Mouse (Mus musculus) kidney, adult 2 months (tissue): ENCODE measurements around the gene Tnni2. TPM values are rescaled to one million over a fixed set of nuclear protein-coding genes. Genes with fewer than 3 reads are reported as not detected.
A peak's percentile ranks its signal among the peaks of the same experiment; 100 is the strongest.
"Not testable (repeated sequence)": the region's sequence is repeated elsewhere in the genome, so short reads cannot be mapped to it uniquely, and the experiment has no call there.

Source experiments
- DNase-seq: peaks from one replicate; pipeline ENCODE4 v3.0.0; 2021
- H3K27ac ChIP-seq: fragments of 200-500 bp; 2 replicates; pipeline ENCODE4 v1.5.1; 2012; ENCODE audit warnings: low read depth, low read length, control low read depth, inconsistent platforms; ENCODE audit not compliant: insufficient read depth
- H3K27me3 ChIP-seq: fragments of 200-500 bp; replicated peaks from 2 replicates; pipeline ENCODE4 v1.6.1; 2012; ENCODE audit warnings: mild to moderate bottlenecking, moderate library complexity, low read length, inconsistent platforms; ENCODE audit not compliant: control insufficient read depth, insufficient read depth
- H3K36me3 ChIP-seq: fragments of 200-500 bp; 2 replicates; pipeline ENCODE4 v1.6.1; 2012; ENCODE audit warnings: mild to moderate bottlenecking, moderate library complexity, low read length, inconsistent platforms; ENCODE audit not compliant: control insufficient read depth, insufficient read depth
- H3K4me1 ChIP-seq: fragments of 200-500 bp; 2 replicates; pipeline ENCODE4 v1.6.1; 2011; ENCODE audit warnings: low read length; ENCODE audit not compliant: control insufficient read depth, insufficient read depth
- H3K4me3 ChIP-seq: fragments of 200-500 bp; 2 replicates; pipeline ENCODE4 v1.5.1; 2011; ENCODE audit warnings: mild to moderate bottlenecking, low read depth, low read length, control low read depth; ENCODE audit not compliant: insufficient read depth
- CTCF ChIP-seq: fragments of 200-500 bp; conservative IDR thresholded peaks from 2 replicates; pipeline ENCODE4 v1.5.1; 2011; ENCODE audit warnings: low read depth, mild to moderate bottlenecking, control low read depth, low read length, moderate library complexity, mixed read lengths; ENCODE audit not compliant: insufficient read depth, insufficient read length
- POLR2A ChIP-seq: fragments of 200-500 bp; IDR thresholded peaks from one replicate; pipeline ENCODE4 v1.6.1; 2011; ENCODE audit warnings: low read depth, low read length, control low read depth
- WGBS: fragments of 180-500 bp; shearing (Covaris S2); methylation state at CpG from one replicate; pipeline ENCODE4 v1.1.7; 2018; 5-methylcytosine and 5-hydroxymethylcytosine counted together
- polyA plus RNA-seq: library from polyadenylated mRNA; depleted of rRNA; stranded (reverse); fragments of >200 nt; gene quantifications from 2 replicates; pipeline ENCODE4 v1.2.3, GENCODE M21; 2012

Gene Tnni2
- polyA plus RNA-seq, 1 experiment = 103 TPM

- no peaks in the 10 kb centered on the region for H3K27me3 ChIP-seq
- TF ChIP-seq POLR2A = no peak
- no peaks in the 10 kb centered on the region for H3K4me1 ChIP-seq
- no peak for DNase-seq
- H3K4me3 ChIP-seq = no peak overlapping the region
- H3K27ac ChIP-seq = no peak overlapping the region
- 59% methylated on average over 7 of the region's 7 CpGs for WGBS
- no peaks in the 10 kb centered on the region for H3K36me3 ChIP-seq
Observed at GRCm38 (mm10) chr7:142400112-142400749, 41.4 kb upstream of the Tnni2 start.

DNA sequence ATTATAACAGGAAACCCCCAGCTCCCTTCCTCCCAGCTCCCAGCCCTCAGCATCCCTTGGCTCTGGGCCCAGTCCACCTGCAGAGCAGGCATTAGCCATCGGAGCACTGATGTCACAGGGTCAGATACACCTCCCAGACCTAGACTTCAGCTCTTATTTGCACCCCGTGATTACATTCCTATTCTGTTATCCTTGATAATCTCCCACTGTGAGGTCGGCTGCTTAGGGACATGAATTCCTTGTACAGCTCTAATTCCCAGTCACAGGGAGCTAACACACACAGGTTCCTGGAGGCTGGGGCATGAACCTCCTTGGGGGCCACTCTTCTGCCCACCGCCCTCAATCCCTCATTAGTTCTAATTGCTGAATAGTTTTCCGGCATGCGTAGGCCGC is 40.9 kb upstream of the Tnni2 start:
- WGBS = 37% methylated on average over 7 of the region's 7 CpGs
- peak; percentile 28 for DNase-seq
- H3K36me3 ChIP-seq = no peaks in the 10 kb centered on the region
- TF ChIP-seq POLR2A (no peak), CTCF (no peak)
- H3K4me3 ChIP-seq = no peak overlapping the region
- H3K4me1 ChIP-seq = no peaks in the 10 kb centered on the region
- H3K27ac ChIP-seq = no peak overlapping the region
- no peaks in the 10 kb centered on the region for H3K27me3 ChIP-seq

- H3K4me1 ChIP-seq = no peaks in the 10 kb centered on the region
- TF ChIP-seq POLR2A (no peak), CTCF (no peak)
- 62% methylated on average over 4 of the region's 4 CpGs for WGBS
- no peaks in the 10 kb centered on the region for H3K27me3 ChIP-seq
- no peaks in the 10 kb centered on the region for H3K36me3 ChIP-seq
- H3K27ac ChIP-seq = no peak overlapping the region
- DNase-seq = no peak
- no peak overlapping the region for H3K4me3 ChIP-seq
Observed at GRCm38 (mm10) chr7:142403591-142403990, 38.0 kb upstream of the Tnni2 start.

- H3K4me1 ChIP-seq, H3K36me3 ChIP-seq, H3K27me3 ChIP-seq, H3K4me3 ChIP-seq, H3K27ac ChIP-seq, DNase-seq: not testable (repeated sequence)
- 95% methylated on average over 5 of the region's 5 CpGs for WGBS
Observed at GRCm38 (mm10) chr7:142405134-142405533, 36.5 kb upstream of the Tnni2 start.

DNA sequence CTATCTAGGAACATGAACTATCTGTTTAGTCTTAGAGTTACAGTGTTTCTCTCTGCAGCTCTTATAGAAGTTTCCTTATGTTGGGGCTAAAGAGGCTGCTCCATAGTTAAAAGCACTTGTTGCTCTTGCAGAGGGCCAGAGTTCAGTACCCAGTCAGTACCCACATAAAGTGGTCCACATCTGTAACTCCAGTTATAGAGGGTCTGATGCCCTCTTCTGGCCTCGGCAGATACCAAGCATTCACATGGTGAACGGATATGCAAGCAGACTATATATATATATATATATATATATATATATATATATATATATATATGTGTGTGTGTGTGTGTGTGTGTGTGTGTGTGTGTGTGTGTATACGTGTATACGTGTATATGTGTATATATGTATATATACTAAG is 33.7 kb upstream of the Tnni2 start:
- H3K27ac ChIP-seq = no peak overlapping the region
- no peak for TF ChIP-seq CTCF
- no peak for TF ChIP-seq POLR2A
- 67% methylated on average over 4 of the region's 4 CpGs for WGBS
- H3K36me3 ChIP-seq = no peaks in the 10 kb centered on the region
- no peak for DNase-seq
- H3K27me3 ChIP-seq = no peaks in the 10 kb centered on the region
- H3K4me1 ChIP-seq = no peaks in the 10 kb centered on the region
- H3K4me3 ChIP-seq = no peak overlapping the region

GRCm38 (mm10) chr7:142408686-142409085 is 32.9 kb upstream of the Tnni2 start:
- Histone ChIP-seq H3K4me1 (no peaks in the 10 kb centered on the region), H3K27ac (no peak overlapping the region), H3K36me3 (no peaks in the 10 kb centered on the region), H3K27me3 (no peaks in the 10 kb centered on the region), H3K4me3 (no peak overlapping the region)
- WGBS = 90% methylated on average over 8 of the region's 8 CpGs
- TF ChIP-seq CTCF = no peak
- TF ChIP-seq POLR2A = no peak
- DNase-seq = no peak

- no peak for DNase-seq
- TF ChIP-seq CTCF (no peak), POLR2A (no peak)
- Histone ChIP-seq H3K4me1 (no peaks in the 10 kb centered on the region), H3K27ac (no peak overlapping the region), H3K4me3 (no peak overlapping the region), H3K36me3 (no peaks in the 10 kb centered on the region), H3K27me3 (no peaks in the 10 kb centered on the region)
- WGBS = 83% methylated on average over 3 of the region's 3 CpGs
Observed at GRCm38 (mm10) chr7:142409603-142410002, 32.0 kb upstream of the Tnni2 start.

GRCm38 (mm10) chr7:142413285-142413684 is 28.3 kb upstream of the Tnni2 start:
- DNase-seq = no peak
- TF ChIP-seq CTCF = no peak
- no peak for TF ChIP-seq POLR2A
- no peaks in the 10 kb centered on the region for H3K4me1 ChIP-seq
- H3K27me3 ChIP-seq = no peaks in the 10 kb centered on the region
- WGBS = 93% methylated on average over 6 of the region's 6 CpGs
- H3K27ac ChIP-seq = no peak overlapping the region
- H3K4me3 ChIP-seq = no peak overlapping the region
- H3K36me3 ChIP-seq = no peaks in the 10 kb centered on the region
